Mouse (Mus musculus): ENCODE measurements around the gene Chd4. TPM values are rescaled to one million over a fixed set of nuclear protein-coding genes. Genes with fewer than 3 reads are reported as not detected.

The Chd4 gene
- polyA plus RNA-seq, 2 experiments = 78.6 to 89.7 TPM

GRCm38 (mm10) chr6:125071896-125072279 lies 23.9 kb upstream of the Chd4 start:
- 0 out of 2 replicates have a peak overlapping the region, but pooled peaks have one; percentile 15 for H3K4me2 ChIP-seq (replicated peaks; ENCODE audit: low read depth, low read length, severe bottlenecking)
- H3K4me3 ChIP-seq (replicated peaks; ENCODE audit: low read length) = no peak overlapping the region
- no peaks in the 10 kb centered on the region for H3K9me3 ChIP-seq (ENCODE audit: control insufficient read depth, low read length)
- WGBS = 6% methylated on average over 2 of the region's 2 CpGs
- peaks cover 15% of the 10 kb centered on the region for H3K4me1 ChIP-seq (ENCODE audit: control insufficient read depth, insufficient read depth, low read length)
- no peaks in the 10 kb centered on the region for H3K27me3 ChIP-seq (ENCODE audit: control insufficient read depth, insufficient read depth, low read length)
- no peak for TF ChIP-seq POLR2A (IDR thresholded peaks at IDR 0.05; ENCODE audit: borderline replicate concordance, extremely low read depth, insufficient read depth, insufficient read length)
- H3K27ac ChIP-seq (replicated peaks; ENCODE audit: low read depth, low read length) = peak overlapping the region; percentile 88
- no peaks in the 10 kb centered on the region for H3K36me3 ChIP-seq (ENCODE audit: control insufficient read depth, insufficient read depth, low read length)
- DNase-seq (ENCODE audit: low spot score) (peak; percentile 77), ATAC-seq (ENCODE audit: low FRiP score, low read depth) (peak; percentile 77)
- H3K9ac ChIP-seq (ENCODE audit: low read depth, low read length, severe bottlenecking) = 0 out of 2 replicates have a peak overlapping the region, but pooled peaks have one; percentile 16

- Histone ChIP-seq H3K36me3 (ENCODE audit: control insufficient read depth, insufficient read depth, low read length) (no peaks in the 10 kb centered on the region), H3K27ac (replicated peaks; ENCODE audit: low read depth, low read length) (no peak overlapping the region), H3K27me3 (ENCODE audit: control insufficient read depth, insufficient read depth, low read length) (no peaks in the 10 kb centered on the region), H3K4me1 (ENCODE audit: control insufficient read depth, insufficient read depth, low read length) (peaks cover 15% of the 10 kb centered on the region), H3K4me3 (replicated peaks; ENCODE audit: low read length) (no peak overlapping the region), H3K9ac (ENCODE audit: low read depth, low read length, severe bottlenecking) (no peak overlapping the region), H3K4me2 (replicated peaks; ENCODE audit: low read depth, low read length, severe bottlenecking) (no peak overlapping the region), H3K9me3 (ENCODE audit: control insufficient read depth, low read length) (no peaks in the 10 kb centered on the region)
- WGBS = 74% methylated on average over 8 of the region's 8 CpGs
- DNase-seq (ENCODE audit: low spot score) (no peak), ATAC-seq (ENCODE audit: low FRiP score, low read depth) (no peak)
- no peak for TF ChIP-seq POLR2A (IDR thresholded peaks at IDR 0.05; ENCODE audit: borderline replicate concordance, extremely low read depth, insufficient read depth, insufficient read length)
These were observed 22.0 kb upstream of the Chd4 start for GRCm38 (mm10) chr6:125073825-125074224.

GRCm38 (mm10) chr6:125081394-125081793 lies 14.4 kb upstream of the Chd4 start:
- H3K9me3 ChIP-seq (ENCODE audit: control insufficient read depth, low read length) = no peaks in the 10 kb centered on the region
- TF ChIP-seq POLR2A (IDR thresholded peaks at IDR 0.05; ENCODE audit: borderline replicate concordance, extremely low read depth, insufficient read depth, insufficient read length) = no peak
- ATAC-seq (ENCODE audit: low FRiP score, low read depth) (no peak; the same call in 1 of the 2 replicates), DNase-seq (ENCODE audit: low spot score) (no peak)
- peak overlapping the region; percentile 64 for H3K9ac ChIP-seq (ENCODE audit: low read depth, low read length, severe bottlenecking)
- 0 out of 2 replicates have a peak, but pooled peaks cover 2% of the 10 kb centered on the region for H3K4me1 ChIP-seq (ENCODE audit: control insufficient read depth, insufficient read depth, low read length)
- H3K36me3 ChIP-seq (ENCODE audit: control insufficient read depth, insufficient read depth, low read length) = no peaks in the 10 kb centered on the region
- H3K4me3 ChIP-seq (replicated peaks; ENCODE audit: low read length) = peak overlapping the region; percentile 46
- peak overlapping the region; percentile 83 for H3K4me2 ChIP-seq (replicated peaks; ENCODE audit: low read depth, low read length, severe bottlenecking)
- peak overlapping the region; percentile 84 for H3K27ac ChIP-seq (replicated peaks; ENCODE audit: low read depth, low read length)
- H3K27me3 ChIP-seq (ENCODE audit: control insufficient read depth, insufficient read depth, low read length) = no peaks in the 10 kb centered on the region
- WGBS = 23% methylated on average over 25 of the region's 25 CpGs

GRCm38 (mm10) chr6:125081797-125082560 lies 13.8 kb upstream of the Chd4 start:
- peak; percentile 87; the same call in 1 of the 2 replicates for TF ChIP-seq POLR2A (IDR thresholded peaks at IDR 0.05; ENCODE audit: borderline replicate concordance, extremely low read depth, insufficient read depth, insufficient read length)
- Histone ChIP-seq H3K9ac (ENCODE audit: low read depth, low read length, severe bottlenecking) (peak overlapping the region; percentile 64), H3K36me3 (ENCODE audit: control insufficient read depth, insufficient read depth, low read length) (no peaks in the 10 kb centered on the region), H3K27me3 (ENCODE audit: control insufficient read depth, insufficient read depth, low read length) (no peaks in the 10 kb centered on the region), H3K27ac (replicated peaks; ENCODE audit: low read depth, low read length) (peak overlapping the region; percentile 84), H3K4me2 (replicated peaks; ENCODE audit: low read depth, low read length, severe bottlenecking) (peak overlapping the region; percentile 83), H3K4me3 (replicated peaks; ENCODE audit: low read length) (peak overlapping the region; percentile 46), H3K4me1 (ENCODE audit: control insufficient read depth, insufficient read depth, low read length) (0 out of 2 replicates have a peak, but pooled peaks cover 2% of the 10 kb centered on the region), H3K9me3 (ENCODE audit: control insufficient read depth, low read length) (no peaks in the 10 kb centered on the region)
- DNase-seq (ENCODE audit: low spot score) = peak; percentile 96
- peak; percentile 88 for ATAC-seq (ENCODE audit: low FRiP score, low read depth)
- 21% methylated on average over 43 of the region's 45 CpGs for WGBS

- Histone ChIP-seq H3K9me3 (ENCODE audit: control insufficient read depth, low read length) (no peaks in the 10 kb centered on the region), H3K4me3 (replicated peaks; ENCODE audit: low read length) (no peak overlapping the region), H3K9ac (ENCODE audit: low read depth, low read length, severe bottlenecking) (no peak overlapping the region), H3K27ac (replicated peaks; ENCODE audit: low read depth, low read length) (no peak overlapping the region), H3K36me3 (ENCODE audit: control insufficient read depth, insufficient read depth, low read length) (no peaks in the 10 kb centered on the region), H3K4me1 (ENCODE audit: control insufficient read depth, insufficient read depth, low read length) (0 out of 2 replicates have a peak, but pooled peaks cover 2% of the 10 kb centered on the region), H3K27me3 (ENCODE audit: control insufficient read depth, insufficient read depth, low read length) (no peaks in the 10 kb centered on the region), H3K4me2 (replicated peaks; ENCODE audit: low read depth, low read length, severe bottlenecking) (no peak overlapping the region)
- WGBS = 89% methylated on average over 7 of the region's 7 CpGs
- DNase-seq (ENCODE audit: low spot score) = no peak
- no peak for TF ChIP-seq POLR2A (IDR thresholded peaks at IDR 0.05; ENCODE audit: borderline replicate concordance, extremely low read depth, insufficient read depth, insufficient read length)
- ATAC-seq (ENCODE audit: low FRiP score, low read depth) = no peak
These were observed 12.9 kb upstream of the Chd4 start for GRCm38 (mm10) chr6:125082801-125083386.
